Mouse (Mus musculus): ENCODE data around the gene Tmem123.

Tmem123 gene

GRCm38 (mm10) chr9:7776940-7777339 is 13.1 kb downstream of the Tmem123 start:
- no peak for DNase-seq

- no peak for DNase-seq
Measured at GRCm38 (mm10) chr9:7777652-7778051, 13.8 kb downstream of the Tmem123 start.

GRCm38 (mm10) chr9:7778771-7779170 is 14.9 kb downstream of the Tmem123 start:
- peak; percentile 66 for DNase-seq

GRCm38 (mm10) chr9:7779786-7780185 is 15.9 kb downstream of the Tmem123 start:
- no peak for DNase-seq

GRCm38 (mm10) chr9:7780250-7781150 is 16.7 kb downstream of the Tmem123 start:
- DNase-seq: peak; percentile 77

- peak; percentile 76 for DNase-seq
Measured at GRCm38 (mm10) chr9:7783823-7784614, 20.2 kb downstream of the Tmem123 start.

- no peak for DNase-seq
Measured at GRCm38 (mm10) chr9:7784615-7785012, 20.8 kb downstream of the Tmem123 start.

- DNase-seq: no peak
Measured at GRCm38 (mm10) chr9:7785396-7785795, 21.6 kb downstream of the Tmem123 start.

- no peak for DNase-seq
Measured at GRCm38 (mm10) chr9:7786086-7786485, 22.2 kb downstream of the Tmem123 start.

GRCm38 (mm10) chr9:7788411-7788810 is 24.6 kb downstream of the Tmem123 start:
- no peak for DNase-seq

- DNase-seq: no peak
Measured at GRCm38 (mm10) chr9:7789764-7790575, 26.1 kb downstream of the Tmem123 start.

GRCm38 (mm10) chr9:7790580-7791084 is 26.8 kb downstream of the Tmem123 start:
- DNase-seq: no peak

- no peak for DNase-seq
Measured at GRCm38 (mm10) chr9:7793561-7793960, 29.7 kb downstream of the Tmem123 start.

GRCm38 (mm10) chr9:7795581-7795980 is 31.7 kb downstream of the Tmem123 start:
- DNase-seq: no peak

- no peak for DNase-seq
Measured at GRCm38 (mm10) chr9:7796129-7796864, 32.5 kb downstream of the Tmem123 start.

- no peak for DNase-seq
Measured at GRCm38 (mm10) chr9:7797542-7797941, 33.7 kb downstream of the Tmem123 start.

- DNase-seq: no peak
Measured at GRCm38 (mm10) chr9:7798555-7798954, 34.7 kb downstream of the Tmem123 start.

- DNase-seq: no peak
Measured at GRCm38 (mm10) chr9:7805101-7805506, 41.3 kb downstream of the Tmem123 start.

- DNase-seq: no peak
Measured at GRCm38 (mm10) chr9:7822758-7823157, 58.9 kb downstream of the Tmem123 start.

- no peak for DNase-seq
Measured at GRCm38 (mm10) chr9:7824916-7825315, 61.1 kb downstream of the Tmem123 start.

GRCm38 (mm10) chr9:7828706-7829105 is 64.9 kb downstream of the Tmem123 start:
- no peak for DNase-seq

Data from thymus, postnatal 14 days (tissue).